Mouse (Mus musculus) MEL-GATA-1-ER (cell line): ENCODE results near the gene Tubal3.
"Not testable (repeated sequence)": the region's sequence is repeated elsewhere in the genome, so short reads cannot be mapped to it uniquely, and the experiment has no call there.

Experiments used
- DNase-seq: peaks from one replicate; pipeline ENCODE4 v3.0.0-alpha.2; 2012; ENCODE audit warnings: low read depth; ENCODE audit errors: extremely low read depth

Tubal3 gene

GRCm38 (mm10) chr13:3917571-3918311, at the start of gene Tubal3, which contains the start of gene Net1:
Tubal3 (plus strand) TSS chr13:3918274.
Net1 (minus strand) TSS chr13:3918220.
- DNase-seq = peak; percentile 73

GRCm38 (mm10) chr13:3869901-3870300, 48.2 kb upstream of the Tubal3 start:
- no peak for DNase-seq

GRCm38 (mm10) chr13:3872832-3873231, 45.2 kb upstream of the Tubal3 start:
- no peak for DNase-seq

- DNase-seq = no peak
These were observed 41.6 kb upstream of the Tubal3 start for GRCm38 (mm10) chr13:3876448-3876847.

GRCm38 (mm10) chr13:3877185-3877584, 40.9 kb upstream of the Tubal3 start:
- no peak for DNase-seq

- DNase-seq = no peak
These were observed 40.3 kb upstream of the Tubal3 start for GRCm38 (mm10) chr13:3877679-3878220.

GRCm38 (mm10) chr13:3886663-3887062, 31.4 kb upstream of the Tubal3 start:
- no peak for DNase-seq

- no peak for DNase-seq
These were observed 29.0 kb upstream of the Tubal3 start for GRCm38 (mm10) chr13:3889111-3889510.

- DNase-seq = no peak
These were observed 28.0 kb upstream of the Tubal3 start for GRCm38 (mm10) chr13:3890061-3890460.

- DNase-seq = no peak
These were observed 26.5 kb upstream of the Tubal3 start for GRCm38 (mm10) chr13:3891479-3892087.

GRCm38 (mm10) chr13:3892601-3893000, 25.5 kb upstream of the Tubal3 start:
- DNase-seq = no peak

GRCm38 (mm10) chr13:3893126-3893734, 24.8 kb upstream of the Tubal3 start:
- DNase-seq = peak; percentile 78

- no peak for DNase-seq
These were observed 23.5 kb upstream of the Tubal3 start for GRCm38 (mm10) chr13:3894549-3894948.

- no peak for DNase-seq
These were observed 22.6 kb upstream of the Tubal3 start for GRCm38 (mm10) chr13:3895397-3895980.

- no peak for DNase-seq
These were observed 22.0 kb upstream of the Tubal3 start for GRCm38 (mm10) chr13:3896032-3896431.

GRCm38 (mm10) chr13:3896913-3897312, 21.2 kb upstream of the Tubal3 start:
- DNase-seq = peak; percentile 47

- DNase-seq = not testable (repeated sequence)
These were observed 19.9 kb upstream of the Tubal3 start for GRCm38 (mm10) chr13:3898202-3898601.

GRCm38 (mm10) chr13:3899301-3899700, 18.8 kb upstream of the Tubal3 start:
- DNase-seq = no peak

GRCm38 (mm10) chr13:3907151-3907696, 10.8 kb upstream of the Tubal3 start:
- no peak for DNase-seq

- no peak for DNase-seq
These were observed 9.8 kb upstream of the Tubal3 start for GRCm38 (mm10) chr13:3908262-3908661.

- DNase-seq = no peak
These were observed 7.7 kb upstream of the Tubal3 start for GRCm38 (mm10) chr13:3910356-3910755.
